Mouse (Mus musculus) left cerebral cortex, postnatal 4 days (tissue): Measurements from ENCODE around the gene Slc45a2. TPM values are rescaled to one million over a fixed set of nuclear protein-coding genes. Genes with fewer than 3 reads are reported as not detected.
A peak's percentile ranks its signal among the peaks of the same experiment; 100 is the strongest.
"Not testable (repeated sequence)": the region's sequence is repeated elsewhere in the genome, so short reads cannot be mapped to it uniquely, and the experiment has no call there.

Experiments used
- DNase-seq: peaks from one replicate; pipeline ENCODE4 v3.0.0-alpha.2; 2022
- intact Hi-C: fragments of 180-260 bp; cut with DNase I; formaldehyde crosslinking; loops from one replicate; pipeline ENCODE4 v1.15.1; 2025
- total RNA-seq, 2 experiments: library from RNA; stranded (reverse); gene quantifications; 2 replicates each; pipeline ENCODE4 v1.2.3; 2021

Slc45a2 gene
- total RNA-seq, result not detected

GRCm38 (mm10) chr15:11000421-11000820, at the start of gene Slc45a2:
TSS of gene Slc45a2 (plus strand) at chr15:11000721.
- no peak for DNase-seq
- intact Hi-C loops, result no loop called here

GRCm38 (mm10) chr15:10951951-10952759, 48.4 kb upstream of the Slc45a2 start, which contains the start of gene C1qtnf3:
TSS of gene C1qtnf3 (plus strand) at chr15:10952332.
- peak; percentile 12 for DNase-seq
- intact Hi-C loops, result no loop called here

GRCm38 (mm10) chr15:10952760-10953305, 47.7 kb upstream of the Slc45a2 start:
- intact Hi-C loops, result no loop called here
- DNase-seq, result no peak

GRCm38 (mm10) chr15:10953465-10953864, 47.1 kb upstream of the Slc45a2 start:
- DNase-seq, result no peak
- intact Hi-C loops, result no loop called here

- intact Hi-C loops, result no loop called here
- DNase-seq, result no peak
Measured at GRCm38 (mm10) chr15:10954381-10955016, 46.0 kb upstream of the Slc45a2 start.

GRCm38 (mm10) chr15:10955156-10955555, 45.4 kb upstream of the Slc45a2 start:
- no peak for DNase-seq

GRCm38 (mm10) chr15:10956706-10957105, 43.8 kb upstream of the Slc45a2 start:
- intact Hi-C loops, result no loop called here
- no peak for DNase-seq

More at GRCm38 (mm10) chr15:10955156-10955555, 45.4 kb upstream of the Slc45a2 start:
- intact Hi-C loops, result no loop called here

GRCm38 (mm10) chr15:10959277-10960026, 41.1 kb upstream of the Slc45a2 start:
- no peak for DNase-seq
- intact Hi-C loops, result no loop called here

- DNase-seq, result no peak
- intact Hi-C loops, result no loop called here
Measured at GRCm38 (mm10) chr15:10960267-10960666, 40.3 kb upstream of the Slc45a2 start.

GRCm38 (mm10) chr15:10962601-10963000, 37.9 kb upstream of the Slc45a2 start:
- DNase-seq, result no peak
- intact Hi-C loops, result no loop called here

GRCm38 (mm10) chr15:10969439-10969838, 31.1 kb upstream of the Slc45a2 start:
- intact Hi-C loops, result no loop called here
- DNase-seq, result no peak

- no peak for DNase-seq
- intact Hi-C loops, result no loop called here
Measured at GRCm38 (mm10) chr15:10970777-10971176, 29.7 kb upstream of the Slc45a2 start.

- DNase-seq, result no peak
- intact Hi-C loops, result no loop called here
Measured at GRCm38 (mm10) chr15:10977151-10977550, 23.4 kb upstream of the Slc45a2 start.

GRCm38 (mm10) chr15:10980712-10981111, 19.8 kb upstream of the Slc45a2 start:
- DNase-seq, result no peak
- intact Hi-C loops, result no loop called here

- DNase-seq, result peak; percentile 92
- intact Hi-C loops, result no loop called here
Measured at GRCm38 (mm10) chr15:10981377-10982063, 19.0 kb upstream of the Slc45a2 start, which contains the start of gene Amacr. TSS of gene Amacr (plus strand) at chr15:10981756.

GRCm38 (mm10) chr15:10982064-10982435, 18.5 kb upstream of the Slc45a2 start:
- intact Hi-C loops, result no loop called here
- no peak for DNase-seq

- DNase-seq, result no peak
- intact Hi-C loops, result no loop called here
Measured at GRCm38 (mm10) chr15:10985756-10986155, 14.8 kb upstream of the Slc45a2 start.

- DNase-seq, intact Hi-C loops: not testable (repeated sequence)
Measured at GRCm38 (mm10) chr15:10986477-10986876, 14.0 kb upstream of the Slc45a2 start.

GRCm38 (mm10) chr15:10990411-10990810, 10.1 kb upstream of the Slc45a2 start:
- intact Hi-C loops, result no loop called here

GRCm38 (mm10) chr15:10991566-10991965, 9.0 kb upstream of the Slc45a2 start:
- DNase-seq, result no peak
- intact Hi-C loops, result no loop called here

More at GRCm38 (mm10) chr15:10990411-10990810, 10.1 kb upstream of the Slc45a2 start:
- DNase-seq, result no peak
